In genomic region chr3:97866696-97867095, GRCm38 (mm10) we compare ENCODE assay signal across 10 mouse cellular contexts. TPM values are rescaled to one million over a fixed set of nuclear protein-coding genes. Genes with fewer than 3 reads are reported as not detected.
A peak's percentile ranks its signal among the peaks of the same experiment; 100 is the strongest.
DNase-seq lines count a peak whose midpoint lies in the region; ATAC-seq and TF ChIP-seq lines count a peak whose summit lies in the region.
"Had no signal": no experiment of that assay in that cellular context is flagged by ENCODE, and none has a peak within 500 bp of the region (broad histone marks: within the 10 kb centered on the region; RNA-seq: fewer than 3 reads in every experiment).

No protein-coding gene starts in this region.

- no peaks in the 10 kb centered on the region for H3K36me3 ChIP-seq in forebrain, embryonic 13.5 days (ENCODE audit: poor library complexity, severe bottlenecking)
- H3K36me3 ChIP-seq in forebrain, embryonic 10.5 days (replicated peaks): no peaks in the 10 kb centered on the region
- H3K36me3 ChIP-seq in kidney, embryonic 15.5 days: no peaks in the 10 kb centered on the region
- no peaks in the 10 kb centered on the region for H3K36me3 ChIP-seq in kidney, postnatal 0 days (ENCODE audit: insufficient read depth, low read length)
- no peaks in the 10 kb centered on the region for H3K36me3 ChIP-seq in neural tube, embryonic 13.5 days
- H3K36me3 ChIP-seq: embryonic facial prominence, embryonic 12.5 days had no signal

- WGBS in forebrain, embryonic 13.5 days: 50% methylated on average over 4 of the region's 4 CpGs
- WGBS in forebrain, embryonic 10.5 days: 55% methylated on average over 4 of the region's 4 CpGs
- 65% methylated on average over 4 of the region's 4 CpGs for WGBS in kidney, embryonic 15.5 days
- 57% methylated on average over 4 of the region's 4 CpGs for WGBS in kidney, postnatal 0 days
- 74% methylated on average over 4 of the region's 4 CpGs for WGBS in neural tube, embryonic 13.5 days

- H3K9ac ChIP-seq in forebrain, embryonic 13.5 days: no peak overlapping the region
- H3K9ac ChIP-seq in kidney, embryonic 15.5 days: no peak overlapping the region
- H3K9ac ChIP-seq in kidney, postnatal 0 days (ENCODE audit: low read depth, low read length): no peak overlapping the region
- H3K9ac ChIP-seq in neural tube, embryonic 13.5 days: peak overlapping the region; percentile 75
- H3K9ac ChIP-seq: embryonic facial prominence, embryonic 12.5 days had no signal

- peak overlapping the region; percentile 57 for H3K4me3 ChIP-seq in forebrain, embryonic 13.5 days
- H3K4me3 ChIP-seq in forebrain, embryonic 10.5 days: no peak overlapping the region
- no peak overlapping the region for H3K4me3 ChIP-seq in kidney, embryonic 15.5 days (replicated peaks)
- no peak overlapping the region for H3K4me3 ChIP-seq in kidney, postnatal 0 days (replicated peaks; ENCODE audit: low read depth, low read length)
- H3K4me3 ChIP-seq in neural tube, embryonic 13.5 days: peak overlapping the region; percentile 54

- no peak for DNase-seq in forebrain, embryonic 10.5 days (ENCODE audit: extremely low spot score, low spot score)
- DNase-seq in kidney, postnatal 4 days: no peak
- DNase-seq in kidney, postnatal 0 days (ENCODE audit: low spot score): no peak
- DNase-seq in lung, postnatal 25 days (ENCODE audit: low spot score): no peak
- DNase-seq in frontal cortex, postnatal 25 days (ENCODE audit: low spot score in 2 of 2): no peak
- DNase-seq: left cerebral cortex, postnatal 4 days had no signal

- no peak overlapping the region for H3K27ac ChIP-seq in forebrain, embryonic 13.5 days
- no peak overlapping the region for H3K27ac ChIP-seq in forebrain, embryonic 10.5 days
- no peak overlapping the region for H3K27ac ChIP-seq in kidney, embryonic 15.5 days
- no peak overlapping the region for H3K27ac ChIP-seq in kidney, postnatal 0 days
- no peak overlapping the region for H3K27ac ChIP-seq in neural tube, embryonic 13.5 days (replicated peaks)
- H3K27ac ChIP-seq: embryonic facial prominence, embryonic 12.5 days had no signal

- H3K4me1 ChIP-seq in forebrain, embryonic 13.5 days: peaks cover 10% of the 10 kb centered on the region; the same call in 1 of the 2 replicates
- H3K4me1 ChIP-seq in forebrain, embryonic 10.5 days: peaks cover 16% of the 10 kb centered on the region
- H3K4me1 ChIP-seq in kidney, embryonic 15.5 days: peaks cover 15% of the 10 kb centered on the region
- no peaks in the 10 kb centered on the region; the same call in none of the 2 replicates for H3K4me1 ChIP-seq in kidney, postnatal 0 days (replicated peaks; ENCODE audit: insufficient read depth, low read length)
- H3K4me1 ChIP-seq in neural tube, embryonic 13.5 days (replicated peaks): peaks cover 11% of the 10 kb centered on the region

- no peak for ATAC-seq in forebrain, embryonic 13.5 days
- no peak for ATAC-seq in kidney, embryonic 15.5 days (replicated peaks; ENCODE audit: low FRiP score)
- no peak for ATAC-seq in kidney, postnatal 0 days (replicated peaks; ENCODE audit: low FRiP score, low read depth)
- ATAC-seq in neural tube, embryonic 13.5 days (ENCODE audit: low read depth): no peak

- H3K27me3 ChIP-seq in forebrain, embryonic 13.5 days: peaks cover 38% of the 10 kb centered on the region
- H3K27me3 ChIP-seq in forebrain, embryonic 10.5 days (ENCODE audit: poor library complexity, severe bottlenecking): peaks cover 55% of the 10 kb centered on the region
- H3K27me3 ChIP-seq in kidney, embryonic 15.5 days: peaks cover 50% of the 10 kb centered on the region
- peaks cover 8% of the 10 kb centered on the region; the same call in 1 of the 2 replicates for H3K27me3 ChIP-seq in kidney, postnatal 0 days (ENCODE audit: insufficient read depth, low read length)
- peaks cover 39% of the 10 kb centered on the region for H3K27me3 ChIP-seq in neural tube, embryonic 13.5 days

- peak overlapping the region; percentile 96 for H3K4me2 ChIP-seq in forebrain, embryonic 13.5 days
- peak overlapping the region; percentile 89; the same call in 1 of the 2 replicates for H3K4me2 ChIP-seq in kidney, embryonic 15.5 days
- peak overlapping the region; percentile 83; the same call in 1 of the 2 replicates for H3K4me2 ChIP-seq in kidney, postnatal 0 days (ENCODE audit: low read length)
- peak overlapping the region; percentile 83 for H3K4me2 ChIP-seq in neural tube, embryonic 13.5 days

- no peak for TF ChIP-seq CTCF in kidney, postnatal 0 days (IDR thresholded peaks at IDR 0.05; ENCODE audit: low read depth)

- no peaks in the 10 kb centered on the region for H3K9me3 ChIP-seq in forebrain, embryonic 13.5 days (replicated peaks)
- H3K9me3 ChIP-seq in forebrain, embryonic 10.5 days: no peaks in the 10 kb centered on the region
- no peaks in the 10 kb centered on the region for H3K9me3 ChIP-seq in kidney, embryonic 15.5 days (replicated peaks)
- H3K9me3 ChIP-seq in kidney, postnatal 0 days (replicated peaks; ENCODE audit: low read length): no peaks in the 10 kb centered on the region
- no peaks in the 10 kb centered on the region for H3K9me3 ChIP-seq in neural tube, embryonic 13.5 days
- H3K9me3 ChIP-seq: embryonic facial prominence, embryonic 12.5 days had no signal

RNA-seq across cellular contexts. Expression of gene Pde4dip, which starts 21.8 kb away (rescaled TPM):
- 37.3 and 46.1 TPM in 2 replicates for polyA plus RNA-seq in forebrain, embryonic 13.5 days (2015; fragmentation: Nextera tagmentation; extraction: Ambion mirVana)
- 18.5 and 18.7 TPM in 2 replicates for polyA plus RNA-seq in forebrain, embryonic 10.5 days (2016; fragmentation: Nextera tagmentation; extraction: Ambion mirVana)
- polyA plus RNA-seq in kidney, embryonic 15.5 days (2015; fragmentation: Nextera tagmentation; extraction: Ambion mirVana): 23.2 and 23.5 TPM in 2 replicates
- polyA plus RNA-seq in kidney, postnatal 0 days (2015; fragmentation: Nextera tagmentation; extraction: Ambion mirVana): 17.6 and 18.0 TPM in 2 replicates
- polyA plus RNA-seq in neural tube, embryonic 13.5 days (2015; fragmentation: Nextera tagmentation; extraction: Ambion mirVana): 62.7 and 66.6 TPM in 2 replicates

RNA-seq across cellular contexts. Expression of gene Sec22b, which starts 34.3 kb away (rescaled TPM):
- 106 and 117 TPM in 2 replicates for polyA plus RNA-seq in forebrain, embryonic 13.5 days (2015; fragmentation: Nextera tagmentation; extraction: Ambion mirVana)
- 114 TPM in 2 replicates for polyA plus RNA-seq in forebrain, embryonic 10.5 days (2016; fragmentation: Nextera tagmentation; extraction: Ambion mirVana)
- 130 TPM in 2 replicates for polyA plus RNA-seq in kidney, embryonic 15.5 days (2015; fragmentation: Nextera tagmentation; extraction: Ambion mirVana)
- 97.7 and 102 TPM in 2 replicates for polyA plus RNA-seq in kidney, postnatal 0 days (2015; fragmentation: Nextera tagmentation; extraction: Ambion mirVana)
- 106 and 111 TPM in 2 replicates for polyA plus RNA-seq in neural tube, embryonic 13.5 days (2015; fragmentation: Nextera tagmentation; extraction: Ambion mirVana)

Comparison
In these comparisons a context has a peak if more than half of its experiments do, and no peak if none do; other contexts are left out.
1. H3K4me3 ChIP-seq: peak in forebrain, embryonic 13.5 days (single experiment) and neural tube, embryonic 13.5 days (single experiment); none in forebrain, embryonic 10.5 days (single experiment), kidney, embryonic 15.5 days (single experiment) and kidney, postnatal 0 days (single experiment).
2. Peak in every context shown above with its lines, with median percentiles within 50 percentile points of each other: H3K4me2 ChIP-seq.